Mouse (Mus musculus) olfactory bulb, adult 2 months (tissue): Measurements from ENCODE around the gene Ccl7.

Experiments
- CTCF ChIP-seq: fragments of 200-500 bp; IDR thresholded peaks from 2 replicates; pipeline ENCODE4 v1.5.1; 2012; ENCODE audit warnings: low read depth, mild to moderate bottlenecking, low read length, moderate library complexity; ENCODE audit not compliant: insufficient read depth
- POLR2A ChIP-seq: fragments of 200-500 bp; IDR thresholded peaks from 2 replicates; pipeline ENCODE4 v1.6.1; 2012; ENCODE audit warnings: mild to moderate bottlenecking, low read depth, low read length, moderate library complexity; ENCODE audit not compliant: insufficient read depth

DNA sequence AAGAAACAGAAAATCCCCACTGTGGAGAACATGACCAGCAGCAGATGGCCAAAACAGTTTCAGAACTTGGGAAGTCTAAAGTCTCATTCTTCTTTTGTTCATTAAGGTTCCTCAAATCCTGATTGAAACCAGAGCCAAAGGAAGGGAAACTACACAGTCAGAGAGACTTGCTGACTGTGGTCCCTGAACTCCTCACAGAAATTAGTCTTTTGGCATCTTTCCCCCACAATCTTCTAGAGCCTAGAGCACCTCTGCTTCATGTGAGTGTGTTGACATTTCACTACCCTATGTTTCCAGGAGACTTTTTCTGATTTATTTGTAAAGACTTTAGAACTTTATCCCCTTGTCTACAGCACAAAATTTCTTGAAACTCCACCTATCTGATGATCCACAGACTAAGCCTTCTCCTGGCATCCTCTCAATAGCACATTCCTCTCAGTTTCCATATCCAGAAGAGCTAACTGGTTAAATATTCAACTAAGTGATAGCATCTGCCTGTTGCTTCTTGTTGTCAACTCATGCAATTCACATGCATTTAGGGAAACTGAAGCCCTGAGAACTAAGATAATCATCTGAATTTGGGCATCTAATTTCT, 32.7 kb downstream of the Ccl7 start:
- no peak for TF ChIP-seq CTCF
- TF ChIP-seq POLR2A: no peak
